Mouse (Mus musculus) MEL (cell line): Measurements from ENCODE around the gene Lsm2.

Experiments used
- CTCF ChIP-seq, 3 experiments: IDR thresholded peaks in 2 of 3; conservative IDR thresholded peaks in 1 of 3; 2 replicates each; pipeline ENCODE4 v1.5.1; 2011 to 2012; ENCODE audit warnings: low read length in 3 of 3, low read depth in 2 of 3, mild to moderate bottlenecking in 2 of 3, improper control_type of control experiment in 1 of 3, inconsistent platforms in 1 of 3, mixed read lengths in 1 of 3, moderate library complexity in 1 of 3; ENCODE audit not compliant: control insufficient read depth in 1 of 3, insufficient read depth in 1 of 3, poor library complexity in 1 of 3, severe bottlenecking in 1 of 3
- E2F4 ChIP-seq: IDR thresholded peaks from 2 replicates; pipeline ENCODE4 v1.6.1; 2011; ENCODE audit warnings: low read depth, low read length, improper control_type of control experiment, borderline replicate concordance
- ELF1 ChIP-seq: IDR thresholded peaks from 2 replicates; pipeline ENCODE4 v1.6.1; 2014; ENCODE audit warnings: low read depth, mild to moderate bottlenecking, inconsistent platforms, low read length, improper control_type of control experiment, moderate library complexity
- EP300 ChIP-seq, 2 experiments: IDR thresholded peaks; 2 replicates each; pipeline ENCODE4 v1.6.1; 2011; ENCODE audit warnings: improper control_type of control experiment in 2 of 2, low read length in 2 of 2, low read depth in 1 of 2, mild to moderate bottlenecking in 1 of 2
- HCFC1 ChIP-seq: IDR thresholded peaks from 2 replicates; pipeline ENCODE4 v1.6.1; 2012; ENCODE audit warnings: low read depth, mild to moderate bottlenecking, inconsistent platforms, low read length, improper control_type of control experiment, moderate library complexity
- JUND ChIP-seq: IDR thresholded peaks from 2 replicates; pipeline ENCODE4 v1.6.1; 2011; ENCODE audit warnings: low read depth, mild to moderate bottlenecking, improper control_type of control experiment, low read length
- MAFK ChIP-seq: IDR thresholded peaks from 2 replicates; pipeline ENCODE4 v1.6.1; 2011; ENCODE audit warnings: low read depth, mild to moderate bottlenecking, low read length, improper control_type of control experiment, borderline replicate concordance
- POLR2A ChIP-seq, 2 experiments: IDR thresholded peaks; 2 replicates each; pipeline ENCODE4 v1.6.1; 2011 to 2012; ENCODE audit warnings: low read length in 2 of 2, mild to moderate bottlenecking in 2 of 2, control low read depth in 1 of 2, improper control_type of control experiment in 1 of 2, low read depth in 1 of 2, moderate library complexity in 1 of 2; ENCODE audit not compliant: control insufficient read depth in 1 of 2, insufficient read depth in 1 of 2, poor library complexity in 1 of 2
- SMC3 ChIP-seq: IDR thresholded peaks from 2 replicates; pipeline ENCODE4 v1.6.1; 2011; ENCODE audit warnings: low read depth, low read length, improper control_type of control experiment
- UBTF ChIP-seq: IDR thresholded peaks from 2 replicates; pipeline ENCODE4 v1.6.1; 2012; ENCODE audit warnings: low read depth, mild to moderate bottlenecking, inconsistent platforms, low read length, improper control_type of control experiment, moderate library complexity, borderline replicate concordance; ENCODE audit not compliant: insufficient read depth

- no peak for TF ChIP-seq CTCF (IDR thresholded peaks at IDR 0.05 in 2 of 3, conservative IDR thresholded peaks at IDR 0.05 in 1 of 3; ENCODE audit: control insufficient read depth in 1 of 3, insufficient read depth in 1 of 3, low read depth in 2 of 3, low read length in 3 of 3, poor library complexity in 1 of 3, severe bottlenecking in 1 of 3)
- no peak for TF ChIP-seq POLR2A (IDR thresholded peaks at IDR 0.05; ENCODE audit: control insufficient read depth in 1 of 2, insufficient read depth in 1 of 2, low read depth in 1 of 2, low read length in 2 of 2, poor library complexity in 1 of 2)
- TF ChIP-seq UBTF = no peak
- TF ChIP-seq JUND = no peak
- no peak for TF ChIP-seq EP300 (IDR thresholded peaks at IDR 0.05; ENCODE audit: low read depth in 1 of 2, low read length in 2 of 2)
- no peak for TF ChIP-seq HCFC1
- no peak for TF ChIP-seq E2F4
- TF ChIP-seq MAFK = no peak
- no peak for TF ChIP-seq SMC3
- no peak for TF ChIP-seq ELF1
Measured at GRCm38 (mm10) chr17:35011440-35011839, 29.8 kb downstream of the Lsm2 start.
